ENCODE assay signal across 8 mouse cellular contexts in genomic region chr5:113735023-113735344, GRCm38 (mm10). TPM values are rescaled to one million over a fixed set of nuclear protein-coding genes. Genes with fewer than 3 reads are reported as not detected.
DNase-seq lines count a peak whose midpoint lies in the region; ATAC-seq and TF ChIP-seq lines count a peak whose summit lies in the region.

No protein-coding gene starts in this region.

- H3K36me3 ChIP-seq in kidney, adult 2 months (ENCODE audit: control insufficient read depth, insufficient read depth, low read length): no peaks in the 10 kb centered on the region
- peaks cover 23% of the 10 kb centered on the region for H3K36me3 ChIP-seq in intestine, embryonic 14.5 days (ENCODE audit: control insufficient read depth, insufficient read depth, low read length)
- peaks cover 26% of the 10 kb centered on the region for H3K36me3 ChIP-seq in midbrain, embryonic 13.5 days

- peak overlapping the region; percentile 42 for H3K27ac ChIP-seq in kidney, adult 2 months (ENCODE audit: insufficient read depth, low read depth, low read length)
- peak overlapping the region; percentile 55 for H3K27ac ChIP-seq in cortical plate, adult 2 months (ENCODE audit: insufficient read depth, low read length)
- peak overlapping the region; percentile 96 for H3K27ac ChIP-seq in intestine, embryonic 14.5 days (ENCODE audit: low read depth)
- H3K27ac ChIP-seq in midbrain, embryonic 13.5 days: peak overlapping the region; percentile 97

- intact Hi-C loops in left cerebral cortex, postnatal 10 days (cut with DNase I): loop anchor here (10.0 kb wide), 1 partner anchor 460 kb away; no protein-coding TSS in a partner anchor

- 25% methylated on average over 7 of the region's 7 CpGs for WGBS in kidney, adult 2 months
- WGBS in intestine, embryonic 14.5 days: 22% methylated on average over 7 of the region's 7 CpGs
- WGBS in midbrain, embryonic 13.5 days: 27% methylated on average over 7 of the region's 7 CpGs

- H3K4me2 ChIP-seq in intestine, embryonic 14.5 days (ENCODE audit: low read length): peak overlapping the region; percentile 57
- peak overlapping the region; percentile 52 for H3K4me2 ChIP-seq in midbrain, embryonic 13.5 days (replicated peaks)

- peak; percentile 42 for ATAC-seq in intestine, embryonic 14.5 days (replicated peaks; ENCODE audit: low FRiP score, low TSS enrichment, low read depth)
- peak; percentile 68 for ATAC-seq in midbrain, embryonic 13.5 days
- no peak for ATAC-seq in megakaryocyte progenitor cell, adult 5-6 weeks (replicated peaks; ENCODE audit: poor library complexity)
- ATAC-seq in CD4-positive, CD25-positive, alpha-beta regulatory T cell, adult 4 months: no peak

- TF ChIP-seq POLR2A in kidney, adult 2 months (IDR thresholded peaks at IDR 0.05; ENCODE audit: low read depth, low read length): no peak
- TF ChIP-seq POLR2A in cortical plate, adult 2 months (IDR thresholded peaks at IDR 0.05; ENCODE audit: extremely low read depth, insufficient read depth, low read length): no peak

- peak overlapping the region; percentile 46 for H3K4me3 ChIP-seq in kidney, adult 2 months (ENCODE audit: insufficient read depth, low read depth, low read length)
- H3K4me3 ChIP-seq in cortical plate, adult 2 months (ENCODE audit: insufficient read depth, low read length): peak overlapping the region; percentile 97
- H3K4me3 ChIP-seq in intestine, embryonic 14.5 days (ENCODE audit: low read depth, low read length): peak overlapping the region; percentile 49
- H3K4me3 ChIP-seq in midbrain, embryonic 13.5 days (replicated peaks): peak overlapping the region; percentile 61

- peak overlapping the region; percentile 83 for H3K9ac ChIP-seq in intestine, embryonic 14.5 days (ENCODE audit: low read length)
- peak overlapping the region; percentile 66 for H3K9ac ChIP-seq in midbrain, embryonic 13.5 days (replicated peaks)

- H3K27me3 ChIP-seq in kidney, adult 2 months (replicated peaks; ENCODE audit: control insufficient read depth, insufficient read depth, low read length): no peaks in the 10 kb centered on the region
- no peaks in the 10 kb centered on the region for H3K27me3 ChIP-seq in intestine, embryonic 14.5 days (replicated peaks; ENCODE audit: control insufficient read depth, insufficient read depth, low read length)
- no peaks in the 10 kb centered on the region for H3K27me3 ChIP-seq in midbrain, embryonic 13.5 days

- no peak for TF ChIP-seq CTCF in kidney, adult 2 months (conservative IDR thresholded peaks at IDR 0.05; ENCODE audit: insufficient read depth, insufficient read length, low read depth, low read length)
- TF ChIP-seq CTCF in cortical plate, adult 2 months (IDR thresholded peaks at IDR 0.05; ENCODE audit: extremely low read depth, insufficient read depth, low read length): no peak

- no peak for DNase-seq in kidney, adult 2 months
- DNase-seq in kidney, postnatal 14 days: no peak
- DNase-seq in intestine, embryonic 14.5 days (ENCODE audit: low spot score): no peak
- no peak for DNase-seq in left cerebral cortex, postnatal 10 days (ENCODE audit: extremely low spot score in 1 of 2, low spot score in 2 of 2)

- H3K9me3 ChIP-seq in intestine, embryonic 14.5 days (ENCODE audit: control insufficient read depth, low read length): no peaks in the 10 kb centered on the region
- no peaks in the 10 kb centered on the region for H3K9me3 ChIP-seq in midbrain, embryonic 13.5 days

- H3K4me1 ChIP-seq in kidney, adult 2 months (ENCODE audit: control insufficient read depth, insufficient read depth, low read length): peaks cover 4% of the 10 kb centered on the region; the same call in 1 of the 2 replicates
- H3K4me1 ChIP-seq in cortical plate, adult 2 months (ENCODE audit: control insufficient read depth, insufficient read depth, low read length): peaks cover 3% of the 10 kb centered on the region
- H3K4me1 ChIP-seq in intestine, embryonic 14.5 days (replicated peaks; ENCODE audit: control insufficient read depth, insufficient read depth, low read length): peaks cover 9% of the 10 kb centered on the region; the same call in 1 of the 2 replicates
- peaks cover 34% of the 10 kb centered on the region for H3K4me1 ChIP-seq in midbrain, embryonic 13.5 days (replicated peaks)

RNA-seq across cellular contexts. Expression of gene Ficd, which starts 0.6 kb away (rescaled TPM):
- 6.7 and 7.1 TPM in 2 replicates for polyA plus RNA-seq in kidney, adult 2 months (2012; rRNA removed)
- polyA plus RNA-seq in cortical plate, adult 2 months (2012; rRNA removed): 8.2 and 8.5 TPM in 2 replicates
- polyA plus RNA-seq in intestine, embryonic 14.5 days (2014; fragmentation: Nextera tagmentation; extraction: Ambion mirVana): 3.3 and 3.6 TPM in 2 replicates
- polyA plus RNA-seq in midbrain, embryonic 13.5 days (2015; fragmentation: Nextera tagmentation; extraction: Ambion mirVana): 7.2 and 7.8 TPM in 2 replicates
- total RNA-seq in megakaryocyte progenitor cell, adult 5-6 weeks (2015): 2.5 and 3.1 TPM in 2 replicates
- total RNA-seq in megakaryocyte progenitor cell, adult 5-6 weeks (2017): 1.5 and 2.6 TPM in 2 replicates
- 1 to 10 TPM; 3.9 to 8.6 TPM for polyA plus RNA-seq in CD4-positive, CD25-positive, alpha-beta regulatory T cell, adult 4 months (2017; shearing (Covaris generic))
- total RNA-seq in left cerebral cortex, postnatal 10 days (2021): 1 to 10 TPM; 7.2 to 8.0 TPM

RNA-seq across cellular contexts. Expression of gene 1700069L16Rik, which starts 10.4 kb away (rescaled TPM):
- not detected in 2 replicates for polyA plus RNA-seq in kidney, adult 2 months (2012; rRNA removed)
- not detected in 2 replicates for polyA plus RNA-seq in cortical plate, adult 2 months (2012; rRNA removed)
- polyA plus RNA-seq in intestine, embryonic 14.5 days (2014; fragmentation: Nextera tagmentation; extraction: Ambion mirVana): not detected in 2 replicates
- polyA plus RNA-seq in midbrain, embryonic 13.5 days (2015; fragmentation: Nextera tagmentation; extraction: Ambion mirVana): not detected in 2 replicates
- total RNA-seq in megakaryocyte progenitor cell, adult 5-6 weeks (2015): not detected in 2 replicates
- not detected in 2 replicates for total RNA-seq in megakaryocyte progenitor cell, adult 5-6 weeks (2017)
- polyA plus RNA-seq in CD4-positive, CD25-positive, alpha-beta regulatory T cell, adult 4 months (2017; shearing (Covaris generic)): not detected
- total RNA-seq in left cerebral cortex, postnatal 10 days (2021): not detected

RNA-seq across cellular contexts. Expression of gene Sart3, which starts 37.3 kb away (rescaled TPM):
- 13.4 TPM in 2 replicates for polyA plus RNA-seq in kidney, adult 2 months (2012; rRNA removed)
- 33.2 and 39.0 TPM in 2 replicates for polyA plus RNA-seq in cortical plate, adult 2 months (2012; rRNA removed)
- 44.0 and 46.3 TPM in 2 replicates for polyA plus RNA-seq in intestine, embryonic 14.5 days (2014; fragmentation: Nextera tagmentation; extraction: Ambion mirVana)
- polyA plus RNA-seq in midbrain, embryonic 13.5 days (2015; fragmentation: Nextera tagmentation; extraction: Ambion mirVana): 51.1 and 58.5 TPM in 2 replicates
- total RNA-seq in megakaryocyte progenitor cell, adult 5-6 weeks (2015): 16.2 and 17.2 TPM in 2 replicates
- 26.0 and 37.7 TPM in 2 replicates for total RNA-seq in megakaryocyte progenitor cell, adult 5-6 weeks (2017)
- polyA plus RNA-seq in CD4-positive, CD25-positive, alpha-beta regulatory T cell, adult 4 months (2017; shearing (Covaris generic)): 10 to 100 TPM; 13.6 to 15.4 TPM
- 10 to 100 TPM; 29.1 to 35.0 TPM for total RNA-seq in left cerebral cortex, postnatal 10 days (2021)

RNA-seq across cellular contexts. Expression of gene Iscu, which starts 37.6 kb away (rescaled TPM):
- polyA plus RNA-seq in kidney, adult 2 months (2012; rRNA removed): 355 and 370 TPM in 2 replicates
- 190 and 196 TPM in 2 replicates for polyA plus RNA-seq in cortical plate, adult 2 months (2012; rRNA removed)
- polyA plus RNA-seq in intestine, embryonic 14.5 days (2014; fragmentation: Nextera tagmentation; extraction: Ambion mirVana): 108 and 110 TPM in 2 replicates
- 93.0 and 101 TPM in 2 replicates for polyA plus RNA-seq in midbrain, embryonic 13.5 days (2015; fragmentation: Nextera tagmentation; extraction: Ambion mirVana)
- 108 TPM in 2 replicates for total RNA-seq in megakaryocyte progenitor cell, adult 5-6 weeks (2015)
- total RNA-seq in megakaryocyte progenitor cell, adult 5-6 weeks (2017): 87.2 and 98.4 TPM in 2 replicates
- polyA plus RNA-seq in CD4-positive, CD25-positive, alpha-beta regulatory T cell, adult 4 months (2017; shearing (Covaris generic)): 10 to 100 TPM in 1 of 2 experiments, 1 to 10 TPM in 1; 7.1 to 10.8 TPM
- 10 to 100 TPM; 72.7 to 78.3 TPM for total RNA-seq in left cerebral cortex, postnatal 10 days (2021)

Comparison
In these comparisons a context has a peak if more than half of its experiments do, and no peak if none do; other contexts are left out.
1. H3K27ac ChIP-seq: peak in every context shown above with its lines; median percentile 97 in midbrain, embryonic 13.5 days; 96 in intestine, embryonic 14.5 days; 55 in cortical plate, adult 2 months; 42 in kidney, adult 2 months.
2. H3K4me3 ChIP-seq: peak in every context shown above with its lines; median percentile 97 in cortical plate, adult 2 months; 61 in midbrain, embryonic 13.5 days; 49 in intestine, embryonic 14.5 days; 46 in kidney, adult 2 months.
3. ATAC-seq: peak in intestine, embryonic 14.5 days (single experiment) and midbrain, embryonic 13.5 days (single experiment); none in megakaryocyte progenitor cell, adult 5-6 weeks (single experiment) and CD4-positive, CD25-positive, alpha-beta regulatory T cell, adult 4 months (single experiment).